Mouse (Mus musculus) hindbrain, embryonic 15.5 days (tissue): ENCODE measurements around the gene Mrpl4. TPM values are rescaled to one million over a fixed set of nuclear protein-coding genes. Genes with fewer than 3 reads are reported as not detected.

Experiments
- ATAC-seq: fragments of 200-750 bp; cut with Nextera tagmentation; 2 replicates; pipeline ENCODE4 v1.8.0; 2017; ENCODE audit warnings: low read depth, moderate number of reproducible peaks, moderate TSS enrichment; ENCODE audit not compliant: low FRiP score
- H3K27ac ChIP-seq: fragments of 300-500 bp; sonication (generic); replicated peaks from 2 replicates; pipeline ENCODE4 v1.5.1; 2015; ENCODE audit warnings: mild to moderate bottlenecking, inconsistent platforms
- H3K27me3 ChIP-seq: fragments of 300-500 bp; sonication (generic); 2 replicates; pipeline ENCODE4 v1.6.1; 2015; ENCODE audit warnings: control low read depth, inconsistent platforms
- H3K36me3 ChIP-seq: fragments of 300-500 bp; sonication (generic); 2 replicates; pipeline ENCODE4 v1.6.1; 2015; ENCODE audit warnings: control low read depth, inconsistent platforms
- H3K4me1 ChIP-seq: fragments of 300-500 bp; sonication (generic); replicated peaks from 2 replicates; pipeline ENCODE4 v1.6.1; 2015; ENCODE audit warnings: control low read depth, inconsistent platforms
- H3K4me2 ChIP-seq: fragments of 300-500 bp; sonication (generic); 2 replicates; pipeline ENCODE4 v1.6.1; 2015; ENCODE audit warnings: moderate library complexity, mild to moderate bottlenecking, inconsistent platforms
- H3K4me3 ChIP-seq: fragments of 300-500 bp; sonication (generic); 2 replicates; pipeline ENCODE4 v1.5.1; 2015; ENCODE audit warnings: mild to moderate bottlenecking, inconsistent platforms
- H3K9ac ChIP-seq: fragments of 300-500 bp; sonication (generic); 2 replicates; pipeline ENCODE4 v1.6.1; 2015; ENCODE audit warnings: inconsistent platforms
- H3K9me3 ChIP-seq: fragments of 300-500 bp; sonication (generic); 2 replicates; pipeline ENCODE4 v1.6.1; 2016; ENCODE audit warnings: control low read depth, inconsistent platforms
- WGBS: fragments of 180-500 bp; shearing (Covaris S2); methylation state at CpG from one replicate; pipeline ENCODE4 v1.1.7; 2015; 5-methylcytosine and 5-hydroxymethylcytosine counted together
- polyA plus RNA-seq: library from polyadenylated mRNA; unstranded; fragments of >200 nt; fragmentation: Nextera tagmentation; extraction: Ambion mirVana; gene quantifications from 2 replicates; pipeline ENCODE4 v1.2.1, GENCODE M21; 2015

Mrpl4 gene
- 109 and 114 TPM in 2 replicates for polyA plus RNA-seq

DNA sequence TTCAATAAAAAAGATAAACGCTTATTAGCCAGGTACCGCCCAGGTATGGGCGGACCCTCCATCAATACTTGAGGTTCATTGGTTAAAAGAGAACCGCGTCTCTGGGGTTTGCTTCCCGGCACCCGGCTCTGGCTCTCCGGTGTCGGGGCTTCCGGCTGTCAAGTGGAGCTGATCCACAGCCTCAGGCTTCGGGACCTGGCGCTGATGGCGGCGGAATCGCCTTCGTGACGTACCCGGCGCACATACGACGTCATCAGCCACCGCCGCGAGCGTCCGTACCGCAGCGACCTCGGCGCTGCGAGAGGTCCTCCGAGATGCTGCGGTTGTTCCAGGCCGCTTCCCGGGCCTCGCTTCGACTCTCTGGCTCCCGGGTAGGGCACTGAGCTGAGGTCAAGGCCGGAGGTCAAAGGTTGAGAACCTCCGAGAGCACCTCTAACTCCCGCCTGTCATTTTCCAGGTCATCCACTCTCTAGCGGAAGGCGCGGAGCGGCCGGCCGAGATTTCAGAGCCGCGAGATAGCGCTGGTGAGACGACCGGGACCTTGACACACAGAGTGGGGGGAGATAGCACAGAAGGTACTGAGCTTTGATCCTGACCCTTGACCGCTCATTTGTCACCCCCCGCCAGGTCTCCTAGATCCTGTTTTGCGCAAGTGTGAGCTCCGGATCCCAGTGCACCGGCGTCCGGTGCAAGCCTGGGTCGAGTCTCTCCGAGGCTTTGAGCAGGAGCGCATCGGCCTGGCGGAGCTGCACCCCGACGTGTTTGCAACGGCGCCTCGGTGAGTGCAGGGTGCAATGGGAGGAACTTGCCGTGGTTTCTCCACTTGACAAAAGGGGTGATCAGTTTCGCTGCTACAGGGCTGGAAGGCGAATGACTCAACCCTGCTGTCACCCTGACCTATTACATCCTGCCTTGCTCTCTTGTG lies at the start of gene Mrpl4:
TSS of gene Mrpl4 (plus strand) at position 112 of the 925 bp plus-strand sequence.
- Histone ChIP-seq H3K9ac (peak within 1 kb of the TSS; percentile 63), H3K4me3 (peak within 1 kb of the TSS; percentile 69), H3K27ac (peak within 1 kb of the TSS; percentile 81), H3K4me1 (peaks cover 14% of the 10 kb centered on the region), H3K4me2 (peak within 1 kb of the TSS; percentile 73), H3K36me3 (peaks cover 29% of the 10 kb centered on the region), H3K9me3 (no peaks in the 10 kb centered on the region), H3K27me3 (no peaks in the 10 kb centered on the region)
- under 1% methylated on average over 72 of the region's 72 CpGs for WGBS
- peak; percentile 92 for ATAC-seq

DNA sequence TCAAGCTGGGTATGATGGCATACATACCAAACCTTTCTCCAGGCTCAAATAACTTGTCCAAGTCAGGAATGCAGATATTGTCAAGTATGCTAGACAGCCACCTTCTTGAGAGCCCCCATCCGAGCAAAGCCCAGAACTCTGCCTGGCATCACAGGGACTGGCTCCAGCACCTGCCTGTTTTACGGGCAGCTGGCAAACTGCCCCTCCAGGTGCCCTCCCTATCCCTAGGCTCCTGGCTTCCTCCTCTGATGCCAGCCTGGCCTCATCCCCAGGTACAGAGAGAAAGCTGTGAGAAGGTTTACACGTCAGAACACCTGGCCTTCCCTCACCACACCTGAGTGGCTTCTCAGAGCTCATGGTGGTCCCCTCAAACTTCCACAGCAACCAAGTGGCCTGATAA lies 45.5 kb upstream of the Mrpl4 start:
- H3K9ac ChIP-seq: no peak overlapping the region
- H3K4me3 ChIP-seq: no peak overlapping the region
- no peak overlapping the region for H3K27ac ChIP-seq
- WGBS: 88% methylated on average over 3 of the region's 3 CpGs
- H3K4me2 ChIP-seq: no peak overlapping the region
- H3K9me3 ChIP-seq: no peaks in the 10 kb centered on the region
- H3K36me3 ChIP-seq: no peaks in the 10 kb centered on the region
- no peaks in the 10 kb centered on the region for H3K4me1 ChIP-seq
- no peaks in the 10 kb centered on the region for H3K27me3 ChIP-seq
- no peak for ATAC-seq

DNA sequence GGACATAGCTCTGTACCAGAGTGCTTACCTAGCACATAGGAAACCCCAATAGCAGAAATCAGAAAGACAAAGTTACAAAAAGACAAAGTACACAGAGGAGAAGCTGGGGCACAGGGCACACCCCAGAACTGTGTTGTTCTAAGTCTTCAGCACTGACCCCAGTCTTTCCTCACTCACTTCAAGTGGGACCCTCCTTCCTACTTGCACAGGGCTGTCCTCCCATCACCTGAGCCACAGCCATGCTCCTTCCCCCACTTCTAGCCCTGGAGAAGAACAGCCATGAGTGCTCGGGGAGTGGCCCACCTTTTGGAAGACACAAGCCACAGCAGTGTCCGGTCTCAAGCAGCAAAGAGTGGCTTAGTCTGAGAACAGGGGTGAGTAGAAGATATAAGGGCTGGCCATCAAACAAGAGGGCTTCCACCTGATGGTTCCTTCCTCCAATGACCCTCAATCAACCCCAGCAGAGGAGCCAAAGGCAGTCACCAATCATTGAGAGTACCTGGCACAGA lies 43.1 kb upstream of the Mrpl4 start, which contains the start of gene Dnmt1:
TSS of gene Dnmt1 (minus strand) at position 459 of the 509 bp plus-strand sequence.
- H3K4me1 ChIP-seq: no peaks in the 10 kb centered on the region
- H3K4me3 ChIP-seq: no peak within 1 kb of the TSS
- ATAC-seq: no peak
- no peaks in the 10 kb centered on the region for H3K36me3 ChIP-seq
- H3K9me3 ChIP-seq: no peaks in the 10 kb centered on the region
- no peak within 1 kb of the TSS for H3K9ac ChIP-seq
- H3K27ac ChIP-seq: no peak within 1 kb of the TSS
- no peaks in the 10 kb centered on the region for H3K27me3 ChIP-seq
- no peak within 1 kb of the TSS for H3K4me2 ChIP-seq
- WGBS: 91% methylated on average over 2 of the region's 2 CpGs

DNA sequence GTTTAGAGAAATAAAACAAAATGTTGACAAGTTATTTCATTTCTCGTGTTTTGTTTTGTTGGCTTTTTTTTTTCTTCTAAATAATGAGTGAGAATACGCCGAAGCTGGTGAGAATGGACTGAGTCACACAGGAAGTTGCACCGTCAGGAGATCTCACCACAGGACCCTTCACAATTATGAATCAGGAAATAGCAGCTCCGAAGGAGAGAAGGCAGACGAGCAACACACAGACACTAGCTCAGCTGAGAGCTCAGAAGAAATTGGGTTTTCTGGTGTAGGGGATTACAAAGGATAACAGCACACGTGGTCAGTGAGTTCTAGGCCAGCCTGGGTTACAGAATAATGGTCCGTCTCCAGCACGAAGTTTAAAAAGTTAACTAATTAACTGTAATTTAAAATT lies 41.0 kb upstream of the Mrpl4 start:
- Histone ChIP-seq H3K9ac (no peak overlapping the region), H3K27ac (no peak overlapping the region), H3K4me3 (no peak overlapping the region), H3K4me1 (no peaks in the 10 kb centered on the region), H3K27me3 (no peaks in the 10 kb centered on the region), H3K9me3 (no peaks in the 10 kb centered on the region), H3K36me3 (no peaks in the 10 kb centered on the region), H3K4me2 (no peak overlapping the region)
- 84% methylated on average over 9 of the region's 9 CpGs for WGBS
- no peak for ATAC-seq

DNA sequence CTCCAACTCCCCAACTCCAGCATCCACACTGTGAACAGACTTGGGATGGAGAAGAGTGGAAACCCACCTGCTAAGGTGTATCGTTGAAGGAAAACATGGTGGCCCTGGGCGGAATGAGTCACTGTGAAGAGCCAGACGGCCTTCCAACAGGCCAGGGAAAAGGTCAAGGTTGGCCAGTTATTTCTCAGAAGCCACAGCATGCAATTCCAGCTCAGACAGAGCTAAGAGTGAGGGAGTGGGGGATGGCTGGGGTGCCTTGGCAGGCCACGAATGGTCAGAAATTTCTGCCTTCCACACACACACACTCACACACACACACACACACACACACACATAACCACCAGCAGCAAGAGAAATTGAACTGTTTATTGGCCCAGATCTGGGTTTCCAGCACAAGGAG lies 36.9 kb upstream of the Mrpl4 start:
- no peaks in the 10 kb centered on the region for H3K4me1 ChIP-seq
- 0 out of 2 replicates have a peak, but pooled peaks cover 9% of the 10 kb centered on the region for H3K36me3 ChIP-seq
- no peaks in the 10 kb centered on the region for H3K9me3 ChIP-seq
- no peak overlapping the region for H3K9ac ChIP-seq
- no peak overlapping the region for H3K4me2 ChIP-seq
- no peak for ATAC-seq
- H3K27ac ChIP-seq: no peak overlapping the region
- no peak overlapping the region for H3K4me3 ChIP-seq
- no peaks in the 10 kb centered on the region for H3K27me3 ChIP-seq
- WGBS: 89% methylated on average over 4 of the region's 4 CpGs

DNA sequence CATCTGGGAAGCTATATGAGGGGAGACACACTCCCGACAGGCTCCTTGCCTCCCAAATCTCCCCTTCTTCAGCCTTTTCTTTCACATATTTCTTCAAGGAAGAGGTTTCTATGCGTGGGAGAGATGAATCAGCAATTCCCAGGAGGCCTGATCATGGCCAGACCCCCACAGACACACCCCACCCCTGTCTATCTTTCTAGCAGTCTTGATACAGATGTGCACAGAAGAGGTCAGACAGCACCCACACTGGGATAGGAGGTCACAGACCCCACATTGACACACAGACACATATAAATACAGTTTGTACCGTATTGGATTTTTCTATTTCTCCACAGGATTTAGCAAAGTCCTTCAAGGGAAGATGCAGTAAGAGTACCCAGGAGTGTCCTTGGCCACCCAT lies 36.5 kb upstream of the Mrpl4 start:
- H3K4me2 ChIP-seq: no peak overlapping the region
- 85% methylated on average over 3 of the region's 3 CpGs for WGBS
- H3K4me1 ChIP-seq: no peaks in the 10 kb centered on the region
- H3K27ac ChIP-seq: no peak overlapping the region
- no peak overlapping the region for H3K4me3 ChIP-seq
- no peak overlapping the region for H3K9ac ChIP-seq
- 0 out of 2 replicates have a peak, but pooled peaks cover 9% of the 10 kb centered on the region for H3K36me3 ChIP-seq
- H3K27me3 ChIP-seq: no peaks in the 10 kb centered on the region
- ATAC-seq: no peak
- no peaks in the 10 kb centered on the region for H3K9me3 ChIP-seq

DNA sequence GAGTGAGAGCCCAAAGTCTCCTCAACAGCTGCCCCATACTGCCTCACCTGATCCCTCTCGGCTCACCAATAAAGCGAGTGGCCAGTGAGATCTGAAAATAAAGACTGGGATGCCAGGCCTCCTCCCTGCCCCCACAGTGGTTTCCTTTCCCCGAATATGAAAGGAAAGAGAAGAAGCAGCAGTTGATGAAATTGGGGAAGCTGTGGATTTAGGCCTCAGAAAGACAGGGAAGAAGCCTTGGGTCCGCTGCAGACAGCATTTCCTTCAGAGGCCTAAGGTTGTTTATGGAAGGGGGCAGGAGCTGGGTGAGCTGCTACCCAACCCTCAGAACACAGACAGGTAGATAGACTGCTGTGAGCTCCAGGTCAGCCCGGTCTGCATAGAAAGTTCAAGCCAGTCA lies 35.8 kb upstream of the Mrpl4 start:
- H3K9me3 ChIP-seq: no peaks in the 10 kb centered on the region
- no peak overlapping the region for H3K4me2 ChIP-seq
- 0 out of 2 replicates have a peak, but pooled peaks cover 9% of the 10 kb centered on the region for H3K36me3 ChIP-seq
- no peaks in the 10 kb centered on the region for H3K4me1 ChIP-seq
- ATAC-seq: no peak
- H3K27me3 ChIP-seq: no peaks in the 10 kb centered on the region
- WGBS: 84% methylated on average over 5 of the region's 5 CpGs
- H3K27ac ChIP-seq: no peak overlapping the region
- no peak overlapping the region for H3K4me3 ChIP-seq
- H3K9ac ChIP-seq: no peak overlapping the region

DNA sequence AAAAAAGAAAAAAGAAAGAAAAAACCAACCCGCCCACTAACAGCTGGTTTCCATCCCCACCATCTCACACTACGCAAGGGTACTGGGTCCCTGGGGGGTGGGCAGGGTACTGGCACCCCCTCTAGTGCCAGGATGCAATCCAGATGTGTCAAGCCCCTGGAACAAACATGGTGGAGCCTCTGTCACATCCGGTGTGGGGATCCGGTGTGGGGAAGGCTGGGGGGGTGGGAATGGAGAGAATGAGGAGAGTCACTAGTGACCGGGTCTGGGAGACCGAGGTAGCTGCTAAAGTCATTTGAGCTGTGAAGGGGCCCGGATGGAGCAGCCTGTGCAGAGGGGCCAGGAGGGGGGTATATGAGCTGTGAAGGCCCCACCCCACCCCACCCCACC lies 30.8 kb upstream of the Mrpl4 start:
- H3K4me1 ChIP-seq: peaks cover 34% of the 10 kb centered on the region
- H3K4me2 ChIP-seq: no peak overlapping the region
- peak overlapping the region; percentile 23; the same call in 1 of the 2 replicates for H3K27ac ChIP-seq
- no peak for ATAC-seq
- no peaks in the 10 kb centered on the region for H3K9me3 ChIP-seq
- H3K9ac ChIP-seq: no peak overlapping the region
- 75% methylated on average over 7 of the region's 7 CpGs for WGBS
- H3K4me3 ChIP-seq: no peak overlapping the region
- no peaks in the 10 kb centered on the region for H3K27me3 ChIP-seq
- 0 out of 2 replicates have a peak, but pooled peaks cover 9% of the 10 kb centered on the region for H3K36me3 ChIP-seq

DNA sequence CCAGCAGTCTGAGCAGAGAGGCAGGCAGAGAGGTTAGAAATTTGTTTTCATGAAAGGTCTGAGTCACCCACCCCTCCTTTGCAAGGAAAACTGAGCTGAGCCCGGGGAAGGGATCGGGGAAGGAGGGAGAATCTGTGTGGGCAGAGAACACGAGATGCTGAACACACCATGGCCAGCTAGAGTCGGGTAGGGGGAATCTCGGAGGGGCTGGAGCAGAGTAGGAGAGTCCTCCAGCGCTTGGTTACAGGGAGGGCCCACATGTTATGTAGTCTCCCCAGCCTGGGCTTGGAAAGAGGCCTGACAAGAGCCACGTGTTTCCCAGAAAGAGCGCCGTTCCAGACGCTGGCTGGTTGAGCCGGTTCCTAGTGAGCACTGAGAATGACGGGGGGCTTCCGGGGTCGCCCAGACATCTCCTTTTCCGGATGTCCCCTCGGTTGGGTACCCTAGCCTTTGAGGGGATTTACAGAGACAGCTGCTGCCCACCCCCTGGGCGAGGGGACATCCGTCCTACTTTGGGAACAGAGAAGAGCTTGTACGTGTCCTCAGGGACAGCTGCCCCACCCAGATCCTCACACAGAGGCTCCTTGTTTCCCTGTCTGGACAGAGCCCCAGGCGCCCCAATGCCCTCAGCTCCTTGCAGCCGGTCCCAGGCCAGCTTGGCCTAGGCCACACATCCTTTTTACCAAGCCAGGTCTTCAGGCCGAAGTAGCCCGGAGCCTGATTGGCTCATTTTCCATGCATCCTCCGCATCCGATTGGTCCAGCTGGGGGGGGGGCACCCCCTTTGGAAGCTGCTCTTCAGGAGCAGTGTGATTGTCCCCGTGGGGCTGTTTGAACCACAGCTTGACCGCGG lies 30.2 kb upstream of the Mrpl4 start:
- peak; percentile 29; the same call in 1 of the 2 replicates for ATAC-seq
- peaks cover 34% of the 10 kb centered on the region for H3K4me1 ChIP-seq
- no peak overlapping the region; the same call in 1 of the 2 replicates for H3K9ac ChIP-seq
- 39% methylated on average over 28 of the region's 28 CpGs for WGBS
- H3K27ac ChIP-seq: peak overlapping the region; percentile 23; the same call in 1 of the 2 replicates
- H3K27me3 ChIP-seq: no peaks in the 10 kb centered on the region
- H3K4me3 ChIP-seq: no peak overlapping the region
- peak overlapping the region; percentile 39 for H3K4me2 ChIP-seq
- H3K36me3 ChIP-seq: 0 out of 2 replicates have a peak, but pooled peaks cover 7% of the 10 kb centered on the region
- no peaks in the 10 kb centered on the region for H3K9me3 ChIP-seq

DNA sequence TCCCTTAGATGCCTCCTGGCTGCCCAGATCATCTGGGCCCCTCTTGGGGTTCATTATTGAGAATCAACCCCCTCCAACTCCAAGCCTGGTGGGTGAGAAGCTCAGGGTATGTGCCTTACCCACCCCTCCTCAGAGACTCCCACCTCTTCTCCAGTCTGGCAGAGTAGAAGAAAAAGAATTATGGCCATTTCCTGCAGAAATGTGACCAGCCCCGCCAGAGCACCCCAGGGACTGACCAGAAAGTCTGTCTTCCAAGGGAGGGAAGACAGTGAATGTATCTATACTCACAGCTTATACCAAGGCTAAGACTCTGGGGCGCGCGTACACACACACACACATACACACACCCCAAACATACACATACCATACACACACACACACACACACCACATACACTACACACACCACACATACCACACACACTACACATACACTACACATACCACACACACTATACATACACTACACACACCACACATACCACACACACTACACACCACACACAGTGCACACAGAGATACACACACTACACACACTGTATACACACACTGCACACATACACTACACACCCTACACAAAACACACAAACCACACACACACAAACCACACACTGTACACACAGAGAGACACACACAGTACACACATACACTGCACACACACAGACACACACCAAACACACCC lies 29.4 kb upstream of the Mrpl4 start:
- no peak overlapping the region for H3K9ac ChIP-seq
- H3K4me3 ChIP-seq: no peak overlapping the region
- WGBS: 85% methylated on average over 4 of the region's 4 CpGs
- H3K4me1 ChIP-seq: peaks cover 34% of the 10 kb centered on the region
- no peak for ATAC-seq
- H3K27ac ChIP-seq: no peak overlapping the region; the same call in 1 of the 2 replicates
- peak overlapping the region; percentile 39 for H3K4me2 ChIP-seq
- no peaks in the 10 kb centered on the region for H3K27me3 ChIP-seq
- 0 out of 2 replicates have a peak, but pooled peaks cover 4% of the 10 kb centered on the region for H3K36me3 ChIP-seq
- H3K9me3 ChIP-seq: no peaks in the 10 kb centered on the region

DNA sequence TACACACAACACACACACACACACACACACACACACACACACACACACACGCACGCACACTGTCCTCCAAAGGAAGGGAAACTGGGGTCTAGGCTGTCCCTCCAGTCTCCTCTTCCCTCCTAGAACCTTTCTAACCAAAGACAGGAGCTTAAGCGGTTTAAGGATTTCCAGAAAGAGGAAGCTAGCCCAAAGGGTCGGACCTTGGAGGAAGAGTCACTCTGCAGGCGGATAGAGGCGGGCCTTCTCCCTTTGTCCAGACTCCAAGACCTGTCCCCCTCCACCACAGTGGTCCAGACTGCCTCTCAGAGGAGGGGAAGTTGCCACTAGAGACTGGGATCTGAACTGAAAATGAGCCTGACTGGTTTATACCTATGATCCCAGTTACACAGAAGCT lies 28.9 kb upstream of the Mrpl4 start:
- Histone ChIP-seq H3K27me3 (no peaks in the 10 kb centered on the region), H3K4me2 (peak overlapping the region; percentile 18), H3K4me1 (peaks cover 34% of the 10 kb centered on the region), H3K9ac (no peak overlapping the region), H3K4me3 (no peak overlapping the region), H3K36me3 (no peaks in the 10 kb centered on the region), H3K27ac (no peak overlapping the region), H3K9me3 (no peaks in the 10 kb centered on the region)
- 58% methylated on average over 6 of the region's 6 CpGs for WGBS
- no peak for ATAC-seq
